Mouse (Mus musculus) layer of hippocampus, postnatal 14 days (tissue): ENCODE measurements around the gene Gla. TPM values are rescaled to one million over a fixed set of nuclear protein-coding genes. Genes with fewer than 3 reads are reported as not detected.

Experiments
- total RNA-seq, 2 experiments: library from RNA; stranded (reverse); gene quantifications; 2 replicates each; pipeline ENCODE4 v1.2.3; 2021

Gla gene
- total RNA-seq, 2 experiments from 2014 or later: 8.1 to 8.5 TPM

Other genes starting within 250 kb of the Gla start
- gene Drp2, start 196.6 kb downstream of the Gla start, total RNA-seq: 10 to 100 TPM; 40.8 to 47.7 TPM
- not detected for gene Taf7l, start 124.6 kb downstream of the Gla start, total RNA-seq
- gene Timm8a1, start 59.3 kb downstream of the Gla start, total RNA-seq: 10 to 100 TPM; 26.7 to 28.3 TPM
- gene Btk, start 17.6 kb downstream of the Gla start, total RNA-seq: 1 to 10 TPM in 1 of 2 experiments, under 1 TPM in 1; 0.90 to 1.6 TPM
- 100 to 1,000 TPM; 134 to 163 TPM for gene Rpl36a, start 15.5 kb downstream of the Gla start, total RNA-seq
- 100 to 1,000 TPM; 140 to 142 TPM for gene Hnrnph2, start 54 bp upstream of the Gla start, total RNA-seq
- 10 to 100 TPM; 41.4 to 47.6 TPM for gene Armcx4, start 85.4 kb upstream of the Gla start, total RNA-seq
- gene Armcx1, start 116.8 kb upstream of the Gla start, total RNA-seq: 10 to 100 TPM; 48.5 to 55.4 TPM
- 1 to 10 TPM; 7.2 to 7.3 TPM for gene Armcx6, start 150.3 kb upstream of the Gla start, total RNA-seq
- 100 to 1,000 TPM in 1 of 2 experiments, 10 to 100 TPM in 1; 90.3 to 113 TPM for gene Armcx3, start 155.5 kb upstream of the Gla start, total RNA-seq
- gene Armcx2, start 208.1 kb upstream of the Gla start, total RNA-seq: 10 to 100 TPM; 73.6 to 81.4 TPM